Mouse (Mus musculus) layer of hippocampus, adult 9-10 months (tissue): ENCODE results near the gene Krt17.
"Not testable (repeated sequence)": the region's sequence is repeated elsewhere in the genome, so short reads cannot be mapped to it uniquely, and the experiment has no call there.

Experiments
- DNase-seq: peaks from one replicate; pipeline ENCODE4 v3.0.0; 2022; ENCODE audit warnings: low spot score

The Krt17 gene

GRCm38 (mm10) chr11:100262058-100262980 lies 1.5 kb upstream of the Krt17 start:
- no peak for DNase-seq

GRCm38 (mm10) chr11:100261235-100261605 lies 391 bp upstream of the Krt17 start:
- no peak for DNase-seq

- no peak for DNase-seq
These were observed 1.8 kb downstream of the Krt17 start for GRCm38 (mm10) chr11:100259079-100259478.

GRCm38 (mm10) chr11:100257967-100258366 lies 2.9 kb downstream of the Krt17 start:
- no peak for DNase-seq

GRCm38 (mm10) chr11:100255514-100255913 lies 5.3 kb downstream of the Krt17 start:
- DNase-seq, result no peak

- DNase-seq, result no peak
These were observed 6.3 kb downstream of the Krt17 start for GRCm38 (mm10) chr11:100254360-100255090.

GRCm38 (mm10) chr11:100248852-100249465 lies 11.9 kb downstream of the Krt17 start, which contains the start of gene Krt16:
Gene Krt16, minus strand, starts transcription at chr11:100248902.
- DNase-seq, result no peak

- not testable (repeated sequence) for DNase-seq
These were observed 14.4 kb downstream of the Krt17 start for GRCm38 (mm10) chr11:100246471-100246870.

GRCm38 (mm10) chr11:100240272-100240671 lies 20.6 kb downstream of the Krt17 start:
- DNase-seq, result not testable (repeated sequence)

- DNase-seq, result no peak
These were observed 39.1 kb downstream of the Krt17 start for GRCm38 (mm10) chr11:100221741-100222140.

- no peak for DNase-seq
These were observed 41.5 kb downstream of the Krt17 start for GRCm38 (mm10) chr11:100219304-100219703.

GRCm38 (mm10) chr11:100208542-100208941 lies 52.3 kb downstream of the Krt17 start:
- DNase-seq, result no peak

- DNase-seq, result no peak
These were observed 53.3 kb downstream of the Krt17 start, which contains the start of gene Krt14 for GRCm38 (mm10) chr11:100207498-100207897. Gene Krt14, minus strand, starts transcription at chr11:100207548.
